Mouse (Mus musculus) spleen, adult 2 months (tissue): Measurements from ENCODE around the gene Fbxl15.

ENCODE experiments used
- CTCF ChIP-seq: fragments of 200-500 bp; IDR thresholded peaks from 2 replicates; pipeline ENCODE4 v1.5.1; 2011; ENCODE audit warnings: mild to moderate bottlenecking, inconsistent platforms; ENCODE audit not compliant: insufficient read depth, insufficient read length, insufficient replicate concordance; ENCODE audit errors: extremely low read depth
- POLR2A ChIP-seq: fragments of 200-500 bp; IDR thresholded peaks from 2 replicates; pipeline ENCODE4 v1.6.1; 2011; ENCODE audit warnings: low read depth, low read length, inconsistent platforms

- TF ChIP-seq POLR2A (no peak), CTCF (no peak)
These were observed 47.9 kb downstream of the Fbxl15 start for GRCm38 (mm10) chr19:46375891-46376290.
